Mouse (Mus musculus) thymus, adult 2 months (tissue): Measurements from ENCODE around the gene Sdsl.

Source experiments
- CTCF ChIP-seq: fragments of 200-500 bp; IDR thresholded peaks from 2 replicates; pipeline ENCODE4 v1.5.1; 2012; ENCODE audit warnings: mild to moderate bottlenecking, control low read depth, low read length, moderate library complexity, borderline replicate concordance; ENCODE audit not compliant: control insufficient read depth, poor library complexity, insufficient read depth; ENCODE audit errors: extremely low read depth
- POLR2A ChIP-seq: fragments of 200-500 bp; IDR thresholded peaks from 2 replicates; pipeline ENCODE4 v1.6.1; 2012; ENCODE audit warnings: mild to moderate bottlenecking, low read length, control low read depth, moderate library complexity; ENCODE audit not compliant: control insufficient read depth, poor library complexity, insufficient read depth; ENCODE audit errors: extremely low read depth

- TF ChIP-seq CTCF (no peak), POLR2A (no peak)
Observed at GRCm38 (mm10) chr5:120479538-120479937, 6.9 kb upstream of the Sdsl start.
